Mouse (Mus musculus) G1E (cell line): ENCODE measurements at regions not wholly inside any gene's neighbourhood (a gene's known extent, or its start where the extent isn't known, plus 50 kb on each side); places are given as distances from the start of the nearest gene placed in this dataset.

Experiments
- ATAC-seq: 2 replicates; pipeline ENCODE4 v1.8.0; 2016; ENCODE audit warnings: mild to moderate bottlenecking; ENCODE audit not compliant: insufficient number of reproducible peaks, poor library complexity, low FRiP score, severe bottlenecking; ENCODE audit errors: extremely low read depth
- DNase-seq: peaks from one replicate; pipeline ENCODE4 v3.0.0; 2012; ENCODE audit warnings: low spot score
- H3K27me3 ChIP-seq: 2 replicates; pipeline ENCODE4 v1.6.1; 2012; ENCODE audit warnings: mild to moderate bottlenecking, low read length, inconsistent platforms; ENCODE audit not compliant: insufficient read depth
- H3K36me3 ChIP-seq: replicated peaks from 2 replicates; pipeline ENCODE3; 2012; ENCODE audit warnings: mild to moderate bottlenecking, inconsistent platforms
- H3K4me1 ChIP-seq: 2 replicates; pipeline ENCODE4 v1.6.1; 2012; ENCODE audit warnings: low read depth, low read length, inconsistent platforms, mixed read lengths; ENCODE audit not compliant: insufficient read depth
- H3K4me3 ChIP-seq: 2 replicates; pipeline ENCODE4 v1.5.1; 2012; ENCODE audit warnings: low read depth, mild to moderate bottlenecking, inconsistent platforms, low read length, moderate library complexity, mixed read lengths
- H3K9me3 ChIP-seq: replicated peaks from 2 replicates; pipeline ENCODE4 v1.6.1; 2012; ENCODE audit warnings: inconsistent platforms
- CTCF ChIP-seq: IDR thresholded peaks from 2 replicates; pipeline ENCODE4 v1.5.1; 2012; ENCODE audit warnings: low read depth, low read length, inconsistent platforms, mixed read lengths
- GATA1 ChIP-seq: IDR thresholded peaks from 2 replicates; pipeline ENCODE4 v1.6.1; 2012; ENCODE audit warnings: borderline replicate concordance, low read length, inconsistent platforms, mixed read lengths
- GATA2 ChIP-seq: IDR thresholded peaks from 2 replicates; pipeline ENCODE4 v1.6.1; 2012; ENCODE audit warnings: low read depth, low read length, inconsistent platforms, borderline replicate concordance
- POLR2AphosphoS5 ChIP-seq: IDR thresholded peaks from 2 replicates; pipeline ENCODE4 v1.6.1; 2012; ENCODE audit warnings: low read depth, low read length, inconsistent platforms; ENCODE audit not compliant: insufficient replicate concordance
- TAL1 ChIP-seq: conservative IDR thresholded peaks from 2 replicates; pipeline ENCODE4 v1.6.1; 2012; ENCODE audit warnings: low read depth, low read length, inconsistent platforms, mixed read lengths

DNA sequence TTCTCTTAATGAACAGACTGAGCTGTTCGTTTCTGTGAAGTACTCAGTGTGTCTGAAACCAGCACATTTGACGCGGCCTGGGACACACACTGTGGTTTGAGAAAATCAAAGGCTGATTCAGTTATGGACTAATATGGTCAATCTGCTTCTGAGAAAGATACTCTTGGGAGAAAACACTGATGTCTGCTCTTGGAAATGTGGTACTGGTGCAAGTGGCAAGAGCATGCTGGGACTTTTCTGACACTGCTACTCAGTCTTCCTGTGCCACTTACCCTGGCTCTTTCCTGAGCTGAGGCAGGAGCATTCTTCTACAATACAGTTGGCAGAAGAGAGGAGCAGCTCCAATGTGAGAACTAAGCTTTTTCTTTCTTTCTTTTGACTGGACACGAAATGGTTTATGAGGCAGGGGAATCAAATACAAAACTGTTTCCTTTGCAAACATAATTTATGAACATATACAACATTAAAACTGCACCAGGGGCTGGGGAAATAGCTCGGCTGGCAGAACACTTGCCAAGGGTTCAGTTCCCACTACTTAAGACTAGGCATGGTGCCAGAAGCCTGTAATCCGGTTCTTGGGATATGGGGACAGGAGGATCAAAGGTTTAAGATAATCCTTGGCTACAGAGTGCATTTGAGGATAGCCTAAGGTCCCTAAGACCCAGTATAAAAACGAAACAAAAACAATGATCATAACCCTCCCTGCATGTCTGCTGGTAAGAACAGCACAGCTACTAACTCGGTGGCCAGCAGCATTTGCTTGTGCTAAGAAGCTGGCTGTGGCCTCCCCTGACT lies 173.7 kb upstream of the Klf14 start:
- ATAC-seq (no peak), DNase-seq (no peak)
- peaks cover 33% of the 10 kb centered on the region for H3K27me3 ChIP-seq
- H3K9me3 ChIP-seq: no peaks in the 10 kb centered on the region
- TF ChIP-seq GATA1: no peak
- H3K4me3 ChIP-seq: no peak overlapping the region
- no peaks in the 10 kb centered on the region for H3K36me3 ChIP-seq
- H3K4me1 ChIP-seq: 0 out of 2 replicates have a peak, but pooled peaks cover 2% of the 10 kb centered on the region

DNA sequence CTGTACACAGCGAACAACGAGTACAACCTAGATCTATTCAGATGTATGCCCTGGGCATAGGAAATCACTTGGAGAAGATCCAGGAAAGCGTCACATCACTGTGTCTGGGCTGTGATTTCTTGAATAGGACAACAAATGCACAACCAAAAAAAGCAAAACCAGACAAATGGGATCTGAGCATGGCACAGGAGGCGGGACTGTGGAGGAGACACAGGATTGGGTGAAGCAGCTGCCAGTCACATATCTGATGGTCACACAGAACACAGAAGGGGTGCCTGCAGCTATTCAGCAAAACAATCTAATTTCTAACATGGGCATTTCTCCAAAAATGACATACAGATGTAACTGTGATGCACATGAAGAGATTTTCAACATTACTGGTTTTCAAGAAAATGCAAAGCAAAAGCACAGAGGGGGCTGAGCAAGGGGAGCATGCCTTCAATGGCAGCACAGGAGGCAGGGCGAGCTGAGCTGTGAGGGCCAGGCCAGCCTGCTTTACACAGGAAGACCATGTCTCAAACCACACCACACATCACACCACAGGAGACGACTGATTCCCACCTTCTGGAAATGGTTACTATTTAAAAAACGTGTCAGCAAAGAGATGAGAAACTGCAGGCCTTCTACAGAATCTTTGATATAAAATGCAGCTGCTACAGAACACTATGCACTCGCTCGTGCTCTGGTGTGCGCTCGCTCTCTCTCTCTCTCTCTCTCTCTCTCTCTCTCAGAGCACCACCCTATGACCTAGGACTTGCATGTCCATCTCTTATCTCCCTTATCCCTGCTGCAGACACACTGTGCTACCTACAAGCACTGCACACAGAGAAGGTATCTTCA lies 175.2 kb upstream of the Klf14 start:
- Histone ChIP-seq H3K27me3 (peaks cover 47% of the 10 kb centered on the region), H3K4me1 (0 out of 2 replicates have a peak, but pooled peaks cover 2% of the 10 kb centered on the region), H3K36me3 (no peaks in the 10 kb centered on the region), H3K4me3 (no peak overlapping the region), H3K9me3 (no peaks in the 10 kb centered on the region)
- no peak for ATAC-seq
- no peak for DNase-seq
- TF ChIP-seq TAL1 (no peak), CTCF (no peak), GATA2 (no peak), POLR2AphosphoS5 (no peak), GATA1 (no peak)

DNA sequence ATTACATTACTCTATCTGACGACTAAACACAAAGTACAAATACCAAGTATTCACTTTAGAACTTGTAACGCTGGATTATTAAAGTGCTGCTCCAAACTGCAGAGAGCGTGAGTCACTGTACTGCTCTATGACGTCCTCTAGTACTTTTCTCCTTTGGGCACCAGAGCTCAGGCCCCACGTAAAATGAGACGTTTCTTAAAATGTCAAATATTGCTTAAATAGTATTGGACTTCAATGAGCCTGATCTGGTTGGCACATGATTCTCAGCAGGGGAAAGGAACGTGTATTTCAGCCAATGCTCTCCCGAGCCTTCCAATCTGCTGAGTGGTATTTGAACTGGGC lies 175.8 kb upstream of the Klf14 start:
- Histone ChIP-seq H3K27me3 (peaks cover 47% of the 10 kb centered on the region), H3K9me3 (no peaks in the 10 kb centered on the region), H3K36me3 (no peaks in the 10 kb centered on the region), H3K4me1 (0 out of 2 replicates have a peak, but pooled peaks cover 2% of the 10 kb centered on the region), H3K4me3 (no peak overlapping the region)
- ATAC-seq (no peak), DNase-seq (no peak)
- no peak for TF ChIP-seq TAL1
- TF ChIP-seq POLR2AphosphoS5: no peak
- no peak for TF ChIP-seq GATA1
- no peak for TF ChIP-seq GATA2
- TF ChIP-seq CTCF: no peak

DNA sequence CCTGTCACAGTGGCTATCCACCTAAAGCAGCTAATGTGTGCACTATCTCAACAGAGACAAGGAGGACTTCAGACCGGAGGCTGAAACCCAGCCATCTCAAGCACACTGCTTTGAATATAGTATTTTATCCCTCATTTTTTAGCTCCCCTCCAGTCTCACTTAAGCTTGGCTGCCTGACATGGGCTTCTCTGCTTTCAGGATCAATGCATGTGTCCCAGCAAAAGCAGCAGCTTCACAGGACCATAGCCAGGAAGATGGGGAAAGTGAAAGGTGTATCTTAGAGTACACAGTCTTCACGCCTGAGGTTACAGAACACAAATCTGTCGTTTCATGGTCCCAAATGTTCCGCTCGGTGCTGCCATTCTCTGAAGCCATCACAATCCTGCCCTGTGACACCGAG lies 176.7 kb upstream of the Klf14 start:
- no peak for ATAC-seq
- H3K4me1 ChIP-seq: 0 out of 2 replicates have a peak, but pooled peaks cover 2% of the 10 kb centered on the region
- no peaks in the 10 kb centered on the region for H3K36me3 ChIP-seq

DNA sequence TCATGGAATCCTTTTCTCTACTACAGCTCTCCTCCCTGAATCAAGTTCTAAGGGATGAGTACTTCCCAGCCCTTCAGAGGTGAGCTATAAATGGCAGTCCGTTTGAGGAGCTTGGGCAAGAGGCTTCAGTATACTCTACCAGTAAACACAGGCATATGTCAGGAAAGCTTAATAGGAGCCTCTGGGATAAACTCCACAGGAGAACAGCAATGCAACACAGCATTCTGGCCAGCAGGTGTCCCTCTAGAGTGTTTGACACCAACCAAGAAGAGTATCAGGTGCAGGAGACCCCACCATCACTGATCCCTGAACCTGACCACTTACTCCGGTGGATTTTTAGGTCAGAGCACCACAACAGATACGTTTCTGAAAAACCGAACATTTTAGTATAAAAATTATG lies 178.0 kb upstream of the Klf14 start:
- 0 out of 2 replicates have a peak, but pooled peaks cover 2% of the 10 kb centered on the region for H3K4me1 ChIP-seq
- H3K9me3 ChIP-seq: no peaks in the 10 kb centered on the region
- ATAC-seq (no peak), DNase-seq (no peak)
- TF ChIP-seq GATA2 (no peak), TAL1 (no peak), GATA1 (no peak)
- peaks cover 43% of the 10 kb centered on the region for H3K27me3 ChIP-seq
- no peaks in the 10 kb centered on the region for H3K36me3 ChIP-seq
- no peak overlapping the region for H3K4me3 ChIP-seq

More for the DNA sequence above, 176.7 kb upstream of the Klf14 start:
- Histone ChIP-seq H3K9me3 (no peaks in the 10 kb centered on the region), H3K4me3 (no peak overlapping the region), H3K27me3 (peaks cover 42% of the 10 kb centered on the region)
- TF ChIP-seq GATA1 (no peak), POLR2AphosphoS5 (no peak), TAL1 (no peak)
- DNase-seq: no peak

DNA sequence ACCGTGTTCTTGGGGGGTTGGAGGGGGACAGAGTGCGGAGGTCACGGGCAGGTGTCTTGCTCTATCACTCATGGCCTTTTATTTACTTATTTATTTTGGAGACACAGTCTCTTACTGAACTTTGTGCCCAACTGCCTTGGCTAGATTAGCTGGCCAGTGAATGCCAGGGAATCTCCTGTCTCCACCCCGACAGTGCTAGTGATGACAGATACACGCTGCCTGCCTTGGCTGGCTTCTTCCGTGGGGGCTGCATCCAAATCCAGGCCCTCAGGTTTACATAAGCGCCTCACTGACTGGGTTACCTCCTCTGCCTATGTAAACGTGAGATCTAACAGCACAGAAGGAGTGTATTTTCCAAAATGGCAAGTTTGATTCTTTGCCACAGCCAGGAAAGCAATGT lies 178.5 kb upstream of the Klf14 start:
- no peak for ATAC-seq
- H3K27me3 ChIP-seq: peaks cover 43% of the 10 kb centered on the region
- H3K36me3 ChIP-seq: no peaks in the 10 kb centered on the region
- no peak for DNase-seq
- TF ChIP-seq TAL1: no peak
- H3K9me3 ChIP-seq: no peaks in the 10 kb centered on the region
- H3K4me3 ChIP-seq: no peak overlapping the region
- 0 out of 2 replicates have a peak, but pooled peaks cover 2% of the 10 kb centered on the region for H3K4me1 ChIP-seq
